Mouse (Mus musculus) liver, embryonic 11.5 days (tissue): Measurements from ENCODE around the gene Gm5105. TPM values are rescaled to one million over a fixed set of nuclear protein-coding genes. Genes with fewer than 3 reads are reported as not detected.

Experiments
- ATAC-seq: fragments of 200-750 bp; cut with Nextera tagmentation; replicated peaks from 2 replicates; pipeline ENCODE4 v1.8.0; 2017; ENCODE audit warnings: moderate number of reproducible peaks, mild to moderate bottlenecking, moderate TSS enrichment, moderate library complexity; ENCODE audit not compliant: low FRiP score
- DNase-seq: peaks from one replicate; pipeline ENCODE4 v3.0.0-alpha.2; 2017; ENCODE audit warnings: low spot score
- H3K27ac ChIP-seq: fragments of 300-500 bp; sonication (generic); 2 replicates; pipeline ENCODE4 v1.5.1; 2014; ENCODE audit warnings: mild to moderate bottlenecking, low read depth, low read length, control low read depth
- H3K27me3 ChIP-seq: fragments of 300-500 bp; sonication (generic); replicated peaks from 2 replicates; pipeline ENCODE4 v1.6.1; 2014; ENCODE audit warnings: low read length, mixed read lengths; ENCODE audit not compliant: control insufficient read depth, insufficient read depth
- H3K36me3 ChIP-seq: fragments of 300-500 bp; sonication (generic); 2 replicates; pipeline ENCODE4 v1.6.1; 2014; ENCODE audit warnings: mild to moderate bottlenecking, low read length, moderate library complexity, mixed read lengths; ENCODE audit not compliant: control insufficient read depth, insufficient read depth
- H3K4me1 ChIP-seq: fragments of 300-500 bp; sonication (generic); replicated peaks from 2 replicates; pipeline ENCODE4 v1.6.1; 2014; ENCODE audit warnings: low read length, mixed read lengths; ENCODE audit not compliant: control insufficient read depth, insufficient read depth
- H3K4me2 ChIP-seq: fragments of 300-500 bp; sonication (generic); 2 replicates; pipeline ENCODE4 v1.6.1; 2014; ENCODE audit warnings: mild to moderate bottlenecking, control low read depth, moderate library complexity
- H3K4me3 ChIP-seq: fragments of 300-500 bp; sonication (generic); 2 replicates; pipeline ENCODE4 v1.5.1; 2014; ENCODE audit warnings: low read depth, low read length, control low read depth
- H3K9ac ChIP-seq: fragments of 300-500 bp; sonication (generic); 2 replicates; pipeline ENCODE4 v1.6.1; 2014; ENCODE audit warnings: low read depth, low read length, control low read depth
- H3K9me3 ChIP-seq: fragments of 300-500 bp; sonication (generic); 2 replicates; pipeline ENCODE4 v1.6.1; 2016; ENCODE audit warnings: low read length, inconsistent platforms, mixed read lengths; ENCODE audit not compliant: control insufficient read depth
- WGBS: fragments of 180-500 bp; shearing (Covaris S2); extraction: QIAGEN DNeasy Blood & Tissue Kit; methylation state at CpG from one replicate; pipeline ENCODE4 v1.1.7; 2014; 5-methylcytosine and 5-hydroxymethylcytosine counted together
- polyA plus RNA-seq: library from polyadenylated mRNA; unstranded; fragments of >200 nt; fragmentation: Nextera tagmentation; extraction: Ambion mirVana; gene quantifications from 2 replicates; pipeline ENCODE4 v1.2.1, GENCODE M21; 2014

The Gm5105 gene
- polyA plus RNA-seq, 1 experiment from 2014 or later: not detected

DNA sequence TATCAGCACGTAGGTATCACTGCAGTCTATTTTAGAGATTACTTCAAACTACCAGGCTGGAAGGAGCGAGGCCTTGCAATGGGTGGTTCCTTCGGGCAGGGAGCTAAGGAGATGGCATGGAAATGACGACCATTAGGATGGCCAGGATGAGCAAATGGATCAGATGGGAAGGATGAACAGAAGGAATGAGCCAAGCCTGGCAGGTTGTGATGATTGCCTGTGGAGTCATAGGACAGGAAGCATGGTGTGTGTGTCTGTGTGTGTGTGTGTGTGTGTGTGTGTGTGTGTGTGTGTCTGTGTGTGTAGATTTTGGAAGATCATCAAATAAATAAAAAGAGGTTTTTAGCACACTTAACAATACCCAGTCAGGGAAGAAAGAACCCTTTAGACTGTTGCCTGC is 44.5 kb downstream of the Gm5105 start:
- Histone ChIP-seq H3K4me1 (no peaks in the 10 kb centered on the region), H3K9me3 (no peaks in the 10 kb centered on the region), H3K4me3 (no peak overlapping the region), H3K9ac (no peak overlapping the region), H3K36me3 (no peaks in the 10 kb centered on the region), H3K27ac (no peak overlapping the region), H3K27me3 (no peaks in the 10 kb centered on the region), H3K4me2 (no peak overlapping the region)
- ATAC-seq: no peak
- DNase-seq: no peak
- WGBS: 83% methylated on average over 4 of the region's 4 CpGs

DNA sequence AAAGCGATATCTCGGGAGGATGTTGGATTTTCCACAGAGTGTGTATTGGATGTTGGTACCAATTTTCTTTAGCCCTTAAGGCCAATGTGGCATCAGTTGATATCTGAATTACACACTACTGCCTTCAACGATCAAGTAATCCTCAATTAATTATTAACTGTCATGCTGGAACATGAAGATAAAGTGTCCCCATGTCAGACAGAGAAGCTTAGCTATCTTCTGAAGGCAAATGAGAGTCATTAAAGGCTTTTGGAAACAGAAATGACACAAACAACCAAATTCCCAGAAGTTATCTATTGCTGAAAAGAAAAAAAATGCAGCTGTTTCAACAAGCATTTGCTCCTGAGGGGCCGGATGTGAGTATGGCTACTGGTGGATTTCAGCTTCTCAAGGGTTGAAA is 45.2 kb downstream of the Gm5105 start:
- ATAC-seq: no peak
- Histone ChIP-seq H3K4me2 (no peak overlapping the region), H3K27me3 (no peaks in the 10 kb centered on the region), H3K4me3 (no peak overlapping the region), H3K27ac (no peak overlapping the region), H3K9ac (no peak overlapping the region), H3K4me1 (no peaks in the 10 kb centered on the region), H3K36me3 (no peaks in the 10 kb centered on the region), H3K9me3 (no peaks in the 10 kb centered on the region)
- 83% methylated on average over 4 of the region's 4 CpGs for WGBS
- no peak for DNase-seq

DNA sequence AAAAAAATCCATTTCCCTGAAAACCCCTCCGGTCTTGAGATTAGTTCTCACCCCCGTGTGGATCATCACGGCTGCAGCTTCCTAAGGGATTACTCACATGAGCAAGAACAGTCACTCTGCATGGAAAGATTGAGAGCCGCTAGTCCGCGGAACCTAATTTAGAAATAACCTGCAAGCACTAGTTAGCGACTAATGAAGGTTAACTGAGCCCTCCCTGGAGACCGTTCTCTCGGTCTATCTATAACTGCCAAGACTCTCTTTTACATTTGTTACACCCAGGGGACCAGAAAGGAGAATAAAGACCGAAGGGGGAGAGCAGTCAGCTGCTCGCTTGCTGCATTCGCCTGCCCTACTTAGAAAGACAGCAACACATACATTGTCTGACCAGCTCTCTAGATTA is 50.4 kb downstream of the Gm5105 start:
- no peak for DNase-seq
- Histone ChIP-seq H3K9me3 (no peaks in the 10 kb centered on the region), H3K36me3 (no peaks in the 10 kb centered on the region), H3K4me3 (no peak overlapping the region), H3K4me1 (no peaks in the 10 kb centered on the region), H3K4me2 (no peak overlapping the region), H3K9ac (no peak overlapping the region), H3K27me3 (no peaks in the 10 kb centered on the region), H3K27ac (no peak overlapping the region)
- ATAC-seq: no peak
- 91% methylated on average over 12 of the region's 12 CpGs for WGBS

DNA sequence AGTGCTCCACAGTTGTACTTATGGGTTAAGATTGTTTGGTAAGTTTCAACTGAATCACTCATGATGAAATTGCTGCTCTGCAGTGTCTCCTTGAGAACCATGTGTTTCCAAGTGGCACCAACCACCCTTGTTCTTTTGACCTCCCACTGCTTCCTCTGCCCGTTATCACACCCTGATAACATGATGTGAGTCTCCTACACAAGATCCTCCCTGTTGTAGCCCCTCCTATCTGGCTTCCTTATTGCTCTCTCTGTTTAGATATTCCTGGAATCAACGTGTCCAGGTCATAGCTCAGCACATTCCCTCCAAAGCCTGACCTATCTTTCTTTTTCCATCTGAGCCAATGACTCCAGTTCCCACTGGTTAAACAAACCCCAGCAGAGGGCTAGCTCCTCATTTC is 52.5 kb downstream of the Gm5105 start:
- H3K4me1 ChIP-seq: no peaks in the 10 kb centered on the region
- WGBS: 36% methylated on average over 2 of the region's 2 CpGs
- no peak overlapping the region for H3K9ac ChIP-seq

DNA sequence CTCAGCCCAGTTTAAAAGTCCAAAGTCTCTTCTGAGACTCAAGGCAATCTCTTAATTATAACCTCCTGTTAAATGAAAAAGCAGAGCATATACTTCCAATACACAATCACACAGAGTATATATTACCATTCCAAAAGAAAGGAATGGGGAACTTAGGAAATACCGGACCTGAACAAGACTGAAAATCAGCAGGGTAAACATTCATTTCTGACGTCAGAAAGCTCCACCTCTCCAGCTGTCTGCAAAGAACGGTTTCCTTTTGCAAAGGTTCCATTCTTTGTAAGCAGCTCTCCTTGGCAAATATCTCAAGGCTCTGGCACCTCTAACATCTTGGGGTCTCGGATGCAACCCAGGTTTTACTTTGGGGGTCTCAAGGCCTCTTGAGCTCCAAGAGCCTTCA is 54.8 kb downstream of the Gm5105 start:
- H3K36me3 ChIP-seq: no peaks in the 10 kb centered on the region
- no peak for DNase-seq
- no peak overlapping the region for H3K27ac ChIP-seq
- H3K9ac ChIP-seq: no peak overlapping the region
- ATAC-seq: no peak
- no peaks in the 10 kb centered on the region for H3K27me3 ChIP-seq
- WGBS: 43% methylated on average over 4 of the region's 4 CpGs
- H3K9me3 ChIP-seq: no peaks in the 10 kb centered on the region
- no peaks in the 10 kb centered on the region for H3K4me1 ChIP-seq
- H3K4me3 ChIP-seq: no peak overlapping the region
- H3K4me2 ChIP-seq: no peak overlapping the region

More for the DNA sequence above, 52.5 kb downstream of the Gm5105 start:
- ATAC-seq: no peak
- no peak overlapping the region for H3K27ac ChIP-seq
- H3K4me3 ChIP-seq: no peak overlapping the region
- DNase-seq: no peak
- H3K9me3 ChIP-seq: no peaks in the 10 kb centered on the region
- H3K4me2 ChIP-seq: no peak overlapping the region
- no peaks in the 10 kb centered on the region for H3K27me3 ChIP-seq
- no peaks in the 10 kb centered on the region for H3K36me3 ChIP-seq

GRCm38 (mm10) chr3:138008152-138008551 is 59.0 kb downstream of the Gm5105 start:
- Histone ChIP-seq H3K27ac (no peak overlapping the region), H3K4me1 (no peaks in the 10 kb centered on the region), H3K36me3 (no peaks in the 10 kb centered on the region), H3K9me3 (no peaks in the 10 kb centered on the region), H3K4me2 (no peak overlapping the region), H3K9ac (no peak overlapping the region), H3K27me3 (no peaks in the 10 kb centered on the region), H3K4me3 (no peak overlapping the region)
- DNase-seq (no peak), ATAC-seq (no peak)
- 65% methylated on average over 6 of the region's 6 CpGs for WGBS

- no peaks in the 10 kb centered on the region for H3K27me3 ChIP-seq
- no peak for DNase-seq
- ATAC-seq: no peak
- no peak overlapping the region for H3K4me2 ChIP-seq
- no peaks in the 10 kb centered on the region for H3K9me3 ChIP-seq
- no peak overlapping the region for H3K27ac ChIP-seq
- WGBS: 68% methylated on average over 3 of the region's 3 CpGs
- no peak overlapping the region for H3K4me3 ChIP-seq
- no peak overlapping the region for H3K9ac ChIP-seq
- H3K4me1 ChIP-seq: no peaks in the 10 kb centered on the region
- no peaks in the 10 kb centered on the region for H3K36me3 ChIP-seq
Measured at GRCm38 (mm10) chr3:138006896-138007295, 60.3 kb downstream of the Gm5105 start.

GRCm38 (mm10) chr3:138003264-138003663 is 63.9 kb downstream of the Gm5105 start:
- Histone ChIP-seq H3K27ac (no peak overlapping the region), H3K27me3 (no peaks in the 10 kb centered on the region), H3K4me3 (no peak overlapping the region), H3K4me1 (no peaks in the 10 kb centered on the region), H3K36me3 (no peaks in the 10 kb centered on the region), H3K9ac (no peak overlapping the region), H3K9me3 (no peaks in the 10 kb centered on the region), H3K4me2 (no peak overlapping the region)
- ATAC-seq (no peak), DNase-seq (no peak)
- WGBS: 79% methylated on average over 7 of the region's 7 CpGs

GRCm38 (mm10) chr3:138002545-138002944 is 64.6 kb downstream of the Gm5105 start:
- WGBS: 70% methylated on average over 6 of the region's 6 CpGs
- H3K36me3 ChIP-seq: no peaks in the 10 kb centered on the region
- no peaks in the 10 kb centered on the region for H3K27me3 ChIP-seq
- no peaks in the 10 kb centered on the region for H3K4me1 ChIP-seq
- DNase-seq (no peak), ATAC-seq (no peak)
- no peak overlapping the region for H3K27ac ChIP-seq
- H3K9me3 ChIP-seq: no peaks in the 10 kb centered on the region
- H3K4me3 ChIP-seq: no peak overlapping the region
- H3K9ac ChIP-seq: no peak overlapping the region
- H3K4me2 ChIP-seq: no peak overlapping the region
